Mouse (Mus musculus): ENCODE measurements around the gene Krt25.

DNA sequence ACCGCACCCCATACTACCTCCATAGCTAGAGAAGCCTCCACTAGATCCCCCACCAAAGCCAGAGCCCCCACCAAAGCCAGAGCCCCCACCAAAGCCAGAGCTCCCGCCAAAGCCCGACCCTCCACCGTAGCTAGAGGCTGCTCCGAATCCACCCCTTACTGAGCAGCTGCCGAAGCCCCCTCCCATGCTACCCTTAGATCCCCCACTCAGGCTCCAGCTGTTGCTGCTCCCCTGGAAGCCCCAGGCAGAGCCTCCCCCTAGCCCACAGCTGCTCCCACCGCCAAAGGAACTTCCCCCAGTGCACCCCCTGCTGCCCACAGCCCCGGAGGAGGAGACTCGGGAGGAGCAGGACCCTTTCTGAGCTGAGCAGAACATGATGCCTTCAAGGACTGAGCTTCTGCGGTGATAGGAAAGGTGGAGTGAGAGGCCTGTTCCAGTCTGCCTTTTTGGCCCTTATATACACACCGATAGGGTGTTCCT, 37.9 kb downstream of the Krt25 start, which contains the start of gene Krt24:
- TF ChIP-seq CTCF (IDR thresholded peaks at IDR 0.05; ENCODE audit: control insufficient read depth, insufficient read depth, insufficient replicate concordance, low read depth, low read length) (no peak), POLR2A (IDR thresholded peaks at IDR 0.05; ENCODE audit: control insufficient read depth, low read depth, low read length) (no peak)

Data from testis, adult 2 months (tissue).